Mouse (Mus musculus): ENCODE measurements around the gene Ppp2r5e.
"Not testable (repeated sequence)": the region's sequence is repeated elsewhere in the genome, so short reads cannot be mapped to it uniquely, and the experiment has no call there.

The Ppp2r5e gene

DNA sequence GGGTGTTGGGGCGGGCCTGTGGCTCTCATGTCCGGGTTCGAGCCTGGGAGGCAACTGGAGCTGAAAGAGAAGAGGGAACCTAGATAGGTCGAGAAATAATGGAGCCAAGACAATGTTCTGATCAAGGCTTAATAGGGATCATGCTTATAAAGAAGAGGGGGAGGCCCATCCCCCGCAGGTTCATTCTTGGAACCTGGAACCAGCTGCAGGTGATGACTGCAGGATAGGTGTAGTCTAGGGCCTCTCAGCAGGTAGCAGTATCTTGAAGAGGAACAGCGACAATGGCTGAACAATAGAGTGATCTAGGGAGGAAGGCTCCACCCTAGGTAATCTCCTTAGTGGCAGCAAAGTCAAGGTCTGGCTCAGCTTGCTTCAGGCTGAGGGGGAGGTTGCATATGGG, 163.6 kb downstream of the Ppp2r5e start:
- not testable (repeated sequence) for DNase-seq (ENCODE audit: low spot score in 2 of 2)

DNA sequence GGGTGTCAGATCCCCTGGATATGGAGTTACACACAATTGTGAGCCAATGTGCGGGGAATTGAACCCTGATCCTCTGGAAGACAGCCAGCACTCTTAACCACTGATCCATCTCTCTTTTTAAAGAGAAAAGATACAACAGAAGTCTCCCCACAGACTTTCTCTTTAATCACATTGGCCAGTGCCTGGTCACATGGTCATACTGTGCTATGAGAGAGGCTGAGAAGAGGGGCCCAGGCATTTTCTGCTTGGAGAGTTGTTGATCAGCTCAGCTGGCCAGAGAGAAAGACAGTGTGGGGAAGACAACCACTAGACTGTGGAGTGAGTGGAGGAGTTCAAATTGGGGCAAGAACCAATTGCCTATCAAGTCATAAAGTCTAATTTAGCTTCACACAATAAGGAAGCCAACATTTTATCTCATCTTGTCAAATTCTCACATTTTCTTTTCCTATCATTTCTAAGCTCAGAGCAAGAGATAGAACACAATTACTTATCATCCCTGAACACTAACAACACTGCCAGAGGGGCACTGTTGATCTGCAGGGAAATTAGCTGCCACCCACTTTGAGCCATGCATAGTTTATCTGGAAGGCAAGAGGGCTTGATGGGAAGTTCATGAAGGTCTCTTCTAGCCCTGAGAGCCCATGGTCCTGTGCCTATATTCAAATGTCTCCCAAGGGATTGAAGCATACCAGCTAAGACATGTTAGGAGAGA, 166.2 kb downstream of the Ppp2r5e start:
- no peak for DNase-seq (ENCODE audit: low spot score in 2 of 2)

DNA sequence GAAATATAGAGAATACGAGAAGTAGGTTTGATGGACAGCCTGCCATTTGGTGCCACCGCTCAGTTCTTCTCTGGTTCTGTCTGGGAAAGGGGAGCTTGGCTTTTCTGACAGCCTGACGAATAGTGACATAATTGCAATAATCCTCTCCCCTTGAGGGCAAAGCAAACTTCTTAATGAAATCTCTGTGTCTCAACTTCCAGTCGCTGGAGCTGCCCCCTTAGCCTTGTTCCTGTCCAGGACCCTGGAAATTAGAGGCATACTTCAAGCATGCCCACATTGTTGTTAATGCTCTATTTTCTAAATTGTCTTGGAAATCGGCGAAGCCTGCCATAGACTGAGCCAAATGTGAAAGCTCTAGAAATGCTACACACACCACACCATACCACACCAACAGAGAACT, 167.3 kb downstream of the Ppp2r5e start:
- DNase-seq (ENCODE audit: low spot score in 2 of 2), result no peak

DNA sequence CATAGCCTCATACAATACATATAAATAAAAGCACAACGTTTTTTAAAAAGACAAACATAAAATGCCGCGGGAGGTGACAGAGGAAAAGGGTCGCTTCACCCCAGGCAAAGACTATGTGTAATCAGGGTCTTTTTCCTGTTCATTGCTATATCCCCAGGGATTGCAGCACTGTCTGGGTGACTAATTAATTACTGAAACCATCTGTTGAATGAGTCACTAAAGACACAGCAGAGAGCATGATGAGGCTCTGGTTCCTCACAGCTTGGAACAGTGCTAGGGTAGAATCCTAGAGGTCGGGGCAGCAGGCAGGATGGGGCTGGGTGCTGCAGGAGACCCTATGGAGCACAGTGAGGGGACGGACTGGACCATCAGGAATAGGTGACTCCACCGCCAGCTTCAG, 170.2 kb downstream of the Ppp2r5e start:
- no peak for DNase-seq (ENCODE audit: low spot score in 2 of 2)

DNA sequence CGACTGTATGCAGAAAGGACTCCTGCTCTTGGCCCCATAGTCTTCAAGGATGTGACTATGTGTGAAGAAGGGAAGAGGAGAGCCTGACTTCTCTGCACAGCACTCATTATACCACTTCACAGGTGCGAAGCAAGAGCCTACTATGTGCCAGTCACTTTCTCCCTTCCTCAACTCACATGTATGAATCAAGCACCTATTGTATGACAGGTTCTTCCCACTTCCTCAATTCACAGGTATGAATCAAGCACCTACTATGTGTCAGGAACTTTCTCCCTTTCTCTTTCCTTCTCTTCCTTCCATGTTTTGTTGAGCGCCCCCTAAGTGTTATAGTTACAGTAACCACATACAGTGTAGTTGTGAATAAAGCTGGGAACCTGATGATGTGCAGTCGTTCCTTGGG, 171.2 kb downstream of the Ppp2r5e start:
- no peak for DNase-seq (ENCODE audit: low spot score in 2 of 2)

DNA sequence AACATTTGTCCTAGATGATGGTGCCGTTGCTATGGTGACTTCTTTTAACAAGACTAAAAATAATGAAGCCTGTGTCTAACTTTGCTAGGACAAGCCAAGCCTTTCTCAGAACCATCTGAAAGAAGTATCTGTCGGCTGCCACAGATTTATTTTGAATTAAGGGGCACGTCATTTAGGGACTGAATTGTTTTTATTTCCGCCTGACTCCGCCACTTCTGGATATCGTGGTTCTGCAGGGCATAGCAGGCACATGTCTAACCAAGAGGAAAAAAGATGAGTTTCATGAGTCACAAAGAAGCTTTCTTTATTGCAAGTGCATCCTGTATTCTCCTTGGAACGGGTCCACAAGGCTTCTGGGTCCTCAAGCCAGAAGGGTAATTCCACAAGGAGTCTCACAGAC, 171.7 kb downstream of the Ppp2r5e start:
- DNase-seq (ENCODE audit: low spot score in 2 of 2), result no peak

DNA sequence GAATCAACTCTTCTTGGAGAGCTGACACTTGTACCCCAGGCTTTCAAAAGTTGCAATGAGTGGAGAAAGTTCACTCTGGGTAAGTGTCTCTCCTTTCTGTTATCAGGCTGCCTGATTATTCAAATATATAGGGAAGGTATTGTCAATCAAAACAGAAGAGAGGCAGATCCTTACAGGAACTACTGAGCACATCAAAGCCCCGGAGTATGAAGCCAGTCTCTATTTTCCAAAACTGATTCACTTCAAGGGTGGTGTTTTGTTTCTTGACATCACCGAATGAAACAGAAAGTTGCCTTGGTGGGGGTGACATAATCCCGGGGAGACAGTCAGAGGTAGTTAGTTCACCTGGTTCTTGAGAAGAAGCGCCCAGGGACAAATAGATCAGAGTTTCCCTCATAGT, 179.4 kb downstream of the Ppp2r5e start, which contains the start of gene Gphb5:
TSS of gene Gphb5 (minus strand) at position 101 of the 400 bp plus-strand sequence.
- DNase-seq (ENCODE audit: low spot score in 2 of 2), result no peak

DNA sequence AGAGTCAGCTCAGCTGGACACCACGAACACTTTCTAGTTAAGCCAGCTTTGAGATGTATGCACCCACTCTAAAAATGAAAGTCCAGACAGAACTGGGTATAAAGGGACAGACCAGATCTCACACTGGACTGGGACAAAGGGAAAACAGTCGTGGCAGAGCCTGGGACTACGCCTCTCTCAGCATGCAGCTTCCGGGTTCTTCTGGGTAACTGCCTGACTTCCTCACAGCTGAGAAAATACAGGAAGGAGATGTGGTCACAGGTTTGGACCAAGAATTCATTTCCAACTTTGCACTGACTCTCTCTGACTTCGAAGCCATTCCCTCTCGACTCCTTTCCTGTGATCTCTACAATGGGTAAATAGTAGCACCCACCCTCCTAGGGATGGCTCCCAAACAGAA, 181.1 kb downstream of the Ppp2r5e start:
- no peak for DNase-seq (ENCODE audit: low spot score in 2 of 2)

DNA sequence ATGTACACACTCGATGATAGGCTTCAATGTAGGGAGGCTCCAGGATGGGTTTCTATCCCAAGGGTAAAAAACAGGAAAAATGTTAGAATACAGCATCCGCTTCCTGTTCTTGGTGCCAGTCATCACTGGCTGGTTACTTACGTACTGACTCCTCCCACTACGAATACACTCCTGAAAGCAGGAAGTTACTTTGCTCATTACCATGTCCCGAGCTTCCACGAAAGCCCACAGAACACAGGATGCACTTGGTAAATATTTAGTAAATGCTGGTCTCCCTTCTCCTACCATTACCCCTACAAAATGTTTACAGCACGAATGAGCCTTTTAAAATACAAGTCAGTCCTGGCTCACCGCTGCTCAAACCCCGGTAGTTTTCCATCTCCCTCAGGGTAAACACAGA, 183.1 kb downstream of the Ppp2r5e start:
- no peak for DNase-seq (ENCODE audit: low spot score in 2 of 2)

Measured in urinary bladder, postnatal 4 days (tissue).